Mouse (Mus musculus) thymus, adult 2 months (tissue): ENCODE measurements around the gene Tnrc6c.
A peak's percentile ranks its signal among the peaks of the same experiment; 100 is the strongest.

Source experiments
- CTCF ChIP-seq: fragments of 200-500 bp; IDR thresholded peaks from 2 replicates; pipeline ENCODE4 v1.5.1; 2012; ENCODE audit warnings: mild to moderate bottlenecking, control low read depth, low read length, moderate library complexity, borderline replicate concordance; ENCODE audit not compliant: control insufficient read depth, poor library complexity, insufficient read depth; ENCODE audit errors: extremely low read depth
- POLR2A ChIP-seq: fragments of 200-500 bp; IDR thresholded peaks from 2 replicates; pipeline ENCODE4 v1.6.1; 2012; ENCODE audit warnings: mild to moderate bottlenecking, low read length, control low read depth, moderate library complexity; ENCODE audit not compliant: control insufficient read depth, poor library complexity, insufficient read depth; ENCODE audit errors: extremely low read depth

DNA sequence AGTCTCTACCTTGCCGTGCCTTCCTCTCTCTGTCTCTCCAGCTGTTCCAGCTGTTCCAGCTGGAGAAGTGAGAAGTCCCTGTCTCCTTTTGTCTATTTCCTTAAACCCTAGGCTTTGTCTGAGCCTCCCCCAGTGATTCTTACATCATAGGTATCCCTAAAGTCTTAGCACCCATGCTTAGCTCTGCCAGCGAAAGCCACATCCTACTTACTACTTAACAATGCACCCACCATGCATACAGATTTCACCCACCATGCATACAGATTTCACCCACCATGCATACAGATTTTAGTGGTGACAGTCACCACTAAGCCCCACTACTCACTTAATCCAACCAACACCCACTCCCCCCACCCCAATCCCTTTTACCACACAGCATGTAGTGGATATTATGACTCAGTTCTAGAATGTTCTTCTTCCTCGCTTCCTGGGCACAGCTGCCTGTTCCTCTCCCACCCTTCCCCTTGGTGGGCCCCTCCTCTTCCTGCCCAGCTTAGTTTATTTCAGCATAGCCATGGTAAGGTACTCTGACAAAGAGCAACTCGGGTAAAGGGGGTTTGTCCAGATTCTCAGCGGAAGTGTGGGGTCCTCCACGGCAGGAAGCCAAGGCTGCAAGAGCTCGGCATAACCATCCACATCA lies 14.6 kb upstream of the Tnrc6c start:
- TF ChIP-seq POLR2A, result peak; percentile 33; the same call in 1 of the 2 replicates
- TF ChIP-seq CTCF, result no peak
